Mouse (Mus musculus) hindbrain, embryonic 14.5 days (tissue): ENCODE data around the gene Wnt2b. TPM values are rescaled to one million over a fixed set of nuclear protein-coding genes. Genes with fewer than 3 reads are reported as not detected.

Source experiments
- ATAC-seq: fragments of 200-750 bp; cut with Nextera tagmentation; 2 replicates; pipeline ENCODE4 v1.8.0; 2017; ENCODE audit warnings: moderate number of reproducible peaks, mild to moderate bottlenecking, moderate TSS enrichment, moderate library complexity; ENCODE audit not compliant: low FRiP score
- DNase-seq: peaks from one replicate; pipeline ENCODE4 v3.0.0-alpha.2; 2015; ENCODE audit warnings: low spot score
- H3K27ac ChIP-seq: fragments of 300-500 bp; sonication (generic); 2 replicates; pipeline ENCODE4 v1.5.1; 2014; ENCODE audit warnings: mild to moderate bottlenecking, moderate library complexity
- H3K27me3 ChIP-seq: fragments of 300-500 bp; sonication (generic); 2 replicates; pipeline ENCODE4 v1.6.1; 2014; ENCODE audit warnings: mild to moderate bottlenecking, low read length, mixed read lengths; ENCODE audit not compliant: control insufficient read depth, insufficient read depth
- H3K36me3 ChIP-seq: fragments of 300-500 bp; sonication (generic); replicated peaks from 2 replicates; pipeline ENCODE4 v1.6.1; 2014; ENCODE audit not compliant: control insufficient read depth, insufficient read depth
- H3K4me1 ChIP-seq: fragments of 300-500 bp; sonication (generic); replicated peaks from 2 replicates; pipeline ENCODE4 v1.6.1; 2014; ENCODE audit warnings: antibody characterized with exemption, low read length, mixed read lengths; ENCODE audit not compliant: control insufficient read depth, insufficient read depth
- H3K4me2 ChIP-seq: fragments of 300-500 bp; sonication (generic); replicated peaks from 2 replicates; pipeline ENCODE4 v1.6.1; 2014; ENCODE audit warnings: mild to moderate bottlenecking, moderate library complexity
- H3K4me3 ChIP-seq: fragments of 300-500 bp; sonication (generic); replicated peaks from 2 replicates; pipeline ENCODE4 v1.5.1; 2014; ENCODE audit warnings: mild to moderate bottlenecking, low read length
- H3K9ac ChIP-seq: fragments of 300-500 bp; sonication (generic); 2 replicates; pipeline ENCODE4 v1.6.1; 2014
- H3K9me3 ChIP-seq: fragments of 300-500 bp; sonication (generic); 2 replicates; pipeline ENCODE4 v1.6.1; 2016; ENCODE audit warnings: low read length; ENCODE audit not compliant: control insufficient read depth
- WGBS: fragments of 180-500 bp; shearing (Covaris S2); extraction: QIAGEN DNeasy Blood & Tissue Kit; methylation state at CpG from one replicate; pipeline ENCODE4 v1.1.7; 2014; 5-methylcytosine and 5-hydroxymethylcytosine counted together
- polyA plus RNA-seq: library from polyadenylated mRNA; unstranded; fragments of >200 nt; fragmentation: Nextera tagmentation; extraction: Ambion mirVana; gene quantifications from 2 replicates; pipeline ENCODE4 v1.2.1, GENCODE M21; 2014

Wnt2b gene
- polyA plus RNA-seq, 1 experiment from 2014 or later, result 1.2 TPM

GRCm38 (mm10) chr3:104965991-104966554, 4.4 kb upstream of the Wnt2b start:
- ATAC-seq (no peak), DNase-seq (no peak)
- Histone ChIP-seq H3K27me3 (peaks cover 44% of the 10 kb centered on the region), H3K4me3 (no peak overlapping the region), H3K27ac (no peak overlapping the region), H3K4me1 (peaks cover 8% of the 10 kb centered on the region; the same call in 1 of the 2 replicates), H3K9me3 (no peaks in the 10 kb centered on the region), H3K36me3 (no peaks in the 10 kb centered on the region), H3K4me2 (no peak overlapping the region), H3K9ac (no peak overlapping the region)
- 87% methylated on average over 7 of the region's 7 CpGs for WGBS

- ATAC-seq (no peak), DNase-seq (no peak)
- Histone ChIP-seq H3K9me3 (no peaks in the 10 kb centered on the region), H3K4me3 (no peak overlapping the region), H3K9ac (no peak overlapping the region), H3K4me2 (no peak overlapping the region), H3K36me3 (no peaks in the 10 kb centered on the region), H3K27ac (no peak overlapping the region), H3K4me1 (peaks cover 10% of the 10 kb centered on the region; the same call in 1 of the 2 replicates), H3K27me3 (peaks cover 52% of the 10 kb centered on the region)
- 76% methylated on average over 8 of the region's 8 CpGs for WGBS
These were observed 3.5 kb upstream of the Wnt2b start for GRCm38 (mm10) chr3:104965070-104965855.

- H3K4me2 ChIP-seq, result no peak overlapping the region
- peaks cover 66% of the 10 kb centered on the region for H3K27me3 ChIP-seq
- no peak overlapping the region for H3K9ac ChIP-seq
- ATAC-seq (no peak), DNase-seq (no peak)
- H3K9me3 ChIP-seq, result no peaks in the 10 kb centered on the region
- peaks cover 10% of the 10 kb centered on the region; the same call in 1 of the 2 replicates for H3K4me1 ChIP-seq
- H3K4me3 ChIP-seq, result no peak overlapping the region
- no peak overlapping the region for H3K27ac ChIP-seq
- 34% methylated on average over 12 of the region's 13 CpGs for WGBS
- no peaks in the 10 kb centered on the region for H3K36me3 ChIP-seq
These were observed 1.9 kb upstream of the Wnt2b start for GRCm38 (mm10) chr3:104963331-104964276.

- H3K9ac ChIP-seq, result no peak overlapping the region
- DNase-seq (no peak), ATAC-seq (no peak)
- H3K36me3 ChIP-seq, result no peaks in the 10 kb centered on the region
- H3K4me3 ChIP-seq, result no peak overlapping the region
- no peak overlapping the region for H3K4me2 ChIP-seq
- WGBS, result 8% methylated on average over 5 of the region's 5 CpGs
- H3K9me3 ChIP-seq, result no peaks in the 10 kb centered on the region
- H3K27ac ChIP-seq, result no peak overlapping the region
- H3K27me3 ChIP-seq, result peaks cover 70% of the 10 kb centered on the region
- H3K4me1 ChIP-seq, result peaks cover 10% of the 10 kb centered on the region; the same call in 1 of the 2 replicates
These were observed 1.1 kb upstream of the Wnt2b start for GRCm38 (mm10) chr3:104962866-104963265.

- Histone ChIP-seq H3K9ac (no peak overlapping the region), H3K4me2 (peak overlapping the region; percentile 65), H3K27ac (no peak overlapping the region), H3K27me3 (peaks cover 70% of the 10 kb centered on the region), H3K4me1 (peaks cover 10% of the 10 kb centered on the region; the same call in 1 of the 2 replicates), H3K9me3 (no peaks in the 10 kb centered on the region), H3K4me3 (peak overlapping the region; percentile 60), H3K36me3 (no peaks in the 10 kb centered on the region)
- WGBS, result under 1% methylated on average over 30 of the region's 31 CpGs
- DNase-seq (no peak), ATAC-seq (peak; percentile 28)
These were observed 455 bp upstream of the Wnt2b start for GRCm38 (mm10) chr3:104962141-104962611.

GRCm38 (mm10) chr3:104960026-104961000, 1.4 kb downstream of the Wnt2b start:
- H3K36me3 ChIP-seq, result no peaks in the 10 kb centered on the region
- peaks cover 70% of the 10 kb centered on the region for H3K27me3 ChIP-seq
- H3K4me2 ChIP-seq, result no peak overlapping the region
- no peaks in the 10 kb centered on the region for H3K9me3 ChIP-seq
- DNase-seq, result no peak
- no peak for ATAC-seq
- H3K4me3 ChIP-seq, result no peak overlapping the region
- H3K4me1 ChIP-seq, result peaks cover 10% of the 10 kb centered on the region; the same call in 1 of the 2 replicates
- 15% methylated on average over 19 of the region's 19 CpGs for WGBS
- H3K9ac ChIP-seq, result no peak overlapping the region
- H3K27ac ChIP-seq, result no peak overlapping the region

- no peak overlapping the region for H3K4me3 ChIP-seq
- peaks cover 18% of the 10 kb centered on the region; the same call in 1 of the 2 replicates for H3K36me3 ChIP-seq
- 82% methylated on average over 6 of the region's 6 CpGs for WGBS
These were observed 5.6 kb downstream of the Wnt2b start for GRCm38 (mm10) chr3:104956131-104956581.

GRCm38 (mm10) chr3:104954551-104954950, 7.2 kb downstream of the Wnt2b start:
- Histone ChIP-seq H3K9me3 (no peaks in the 10 kb centered on the region), H3K27me3 (peaks cover 15% of the 10 kb centered on the region), H3K27ac (no peak overlapping the region), H3K9ac (no peak overlapping the region), H3K4me3 (no peak overlapping the region), H3K36me3 (peaks cover 24% of the 10 kb centered on the region; the same call in 1 of the 2 replicates), H3K4me1 (no peaks in the 10 kb centered on the region), H3K4me2 (no peak overlapping the region)
- no peak for DNase-seq
- ATAC-seq, result no peak
- 98% methylated on average over 15 of the region's 15 CpGs for WGBS

More at GRCm38 (mm10) chr3:104956131-104956581, 5.6 kb downstream of the Wnt2b start:
- Histone ChIP-seq H3K27ac (no peak overlapping the region), H3K4me2 (no peak overlapping the region), H3K27me3 (peaks cover 31% of the 10 kb centered on the region), H3K9ac (no peak overlapping the region), H3K4me1 (peaks cover 3% of the 10 kb centered on the region; the same call in 1 of the 2 replicates), H3K9me3 (no peaks in the 10 kb centered on the region)
- DNase-seq (no peak), ATAC-seq (no peak)
